Mouse (Mus musculus) duodenum, adult 2 months (tissue): ENCODE data around the gene Gm5141. TPM values are rescaled to one million over a fixed set of nuclear protein-coding genes. Genes with fewer than 3 reads are reported as not detected.

Experiments used
- polyA plus RNA-seq: library from polyadenylated mRNA; depleted of rRNA; stranded (reverse); fragments of >200 nt; gene quantifications from 2 replicates; pipeline ENCODE4 v1.2.3, GENCODE M21; 2012; ENCODE audit warnings: low replicate concordance; rRNA removed

Gm5141 gene
- not detected in 2 replicates for polyA plus RNA-seq

DNA sequence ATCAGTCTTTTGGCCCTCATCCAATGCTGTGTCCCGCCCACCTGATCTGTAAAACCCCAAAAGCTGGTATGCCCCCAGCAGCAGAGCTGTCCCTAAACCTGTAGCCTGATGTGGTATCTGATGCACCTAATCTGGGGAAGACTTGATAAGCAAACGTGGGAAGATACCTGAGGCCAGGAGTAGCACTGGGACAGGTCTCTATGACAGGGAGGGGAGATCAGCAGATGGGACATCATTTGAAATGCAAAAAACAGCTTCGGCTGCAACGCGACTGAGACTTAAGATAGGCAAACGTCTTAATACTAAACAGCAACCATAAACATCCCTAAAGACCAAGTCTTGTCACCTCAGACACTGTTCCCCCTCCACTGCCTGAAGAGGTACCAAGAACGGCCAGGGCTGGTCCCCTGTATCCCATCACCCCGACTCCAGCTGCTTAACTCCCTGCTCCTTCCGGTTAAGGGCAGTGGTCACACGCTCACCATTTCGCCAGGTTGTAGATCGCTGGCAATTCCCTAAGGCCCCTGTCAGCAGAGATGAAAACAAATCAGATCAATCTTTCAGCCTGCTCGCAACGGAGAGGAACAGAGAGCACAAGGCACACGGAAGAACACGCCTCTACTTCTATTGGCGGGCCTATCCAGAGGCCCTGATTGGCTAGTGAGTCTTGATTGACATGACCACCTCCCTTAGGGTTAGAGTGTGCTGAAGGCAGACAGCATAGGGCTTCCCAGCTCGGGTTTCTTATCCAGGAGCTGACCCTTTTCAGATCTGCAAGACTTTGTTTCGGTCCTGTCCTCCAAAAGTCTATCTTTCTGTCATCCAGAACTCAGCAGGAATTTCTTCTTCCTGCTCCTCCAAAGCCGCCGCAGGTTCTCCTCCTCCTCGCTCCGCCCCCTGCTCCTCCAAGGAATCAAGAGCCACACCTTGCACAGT lies at the start of gene Gm5141:
Gene Gm5141 (minus strand): TSS at position 610 of the 936 bp plus-strand sequence.

DNA sequence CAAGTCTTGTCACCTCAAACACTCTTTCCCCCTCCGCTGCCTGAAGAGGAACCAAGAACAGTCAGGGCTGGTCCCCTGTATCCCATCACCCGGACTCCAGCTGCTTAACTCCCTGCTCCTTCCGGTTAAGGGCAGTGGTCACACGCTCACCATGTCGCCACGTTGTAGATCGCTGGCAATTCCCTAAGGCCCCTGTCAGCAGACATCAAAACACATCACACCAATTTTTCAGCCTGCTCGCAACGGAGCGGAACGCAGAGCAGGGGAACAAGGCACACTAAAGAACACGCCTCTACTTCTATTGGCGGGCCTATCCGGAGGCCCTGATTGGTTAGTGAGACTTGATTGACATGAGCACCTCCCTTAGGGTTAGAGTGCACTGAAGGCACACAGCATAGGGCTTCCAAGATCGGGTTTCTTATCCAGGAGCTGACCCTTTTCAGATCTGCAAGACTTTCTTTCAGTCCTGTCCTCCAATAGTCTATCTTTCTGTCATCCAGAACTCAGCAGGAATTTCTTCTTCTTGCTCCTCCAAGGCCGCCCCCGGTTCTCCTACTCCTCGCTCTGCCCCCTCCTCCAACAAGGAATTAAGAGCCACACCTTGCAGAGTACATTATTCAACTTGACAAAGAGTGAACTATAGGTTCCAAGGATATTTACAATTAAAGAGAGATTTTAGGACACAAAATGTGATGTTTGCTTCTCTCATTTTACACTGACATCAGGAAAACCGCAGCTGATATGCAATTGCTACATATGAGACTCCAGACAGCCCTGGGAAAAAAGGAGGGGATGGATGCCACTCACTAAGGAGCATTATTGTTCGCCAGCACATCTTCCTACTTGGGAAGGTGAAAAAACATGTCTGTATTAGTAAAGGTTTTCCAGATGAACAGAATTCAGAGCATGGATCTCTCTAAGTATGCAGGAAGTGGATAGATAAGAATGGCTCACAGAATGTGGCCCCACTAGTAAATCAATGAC lies 24.9 kb downstream of the Gm5141 start, which contains the start of gene Platr25:
Gene Platr25 (minus strand): TSS at position 278 of the 984 bp plus-strand sequence.

Other genes starting within 250 kb of the Gm5141 start
- not detected in 2 replicates for gene Zfp935, start 227.3 kb downstream of the Gm5141 start, polyA plus RNA-seq
- gene Zfp934, start 214.6 kb downstream of the Gm5141 start, polyA plus RNA-seq, result 0.15 TPM in 1 of 2 replicates, not detected in the other
- gene 6720489N17Rik, start 161.6 kb downstream of the Gm5141 start, polyA plus RNA-seq, result not detected in 2 replicates
- 0.07 TPM in 1 of 2 replicates, not detected in the other for gene Platr25, start 25.1 kb downstream of the Gm5141 start, polyA plus RNA-seq
- 68.3 and 149 TPM in 2 replicates for gene Fbp2, start 72.6 kb upstream of the Gm5141 start, polyA plus RNA-seq
- gene Fbp1, start 102.5 kb upstream of the Gm5141 start, polyA plus RNA-seq, result 54.6 and 121 TPM in 2 replicates
- 34.5 and 37.3 TPM in 2 replicates for gene 2010111I01Rik, start 179.1 kb upstream of the Gm5141 start, polyA plus RNA-seq